Mouse (Mus musculus) right cerebral cortex, postnatal 25 days (tissue): ENCODE measurements at regions not wholly inside any gene's neighbourhood (a gene's known extent, or its start where the extent isn't known, plus 50 kb on each side); places are given as distances from the start of the nearest gene placed in this dataset.
A peak's percentile ranks its signal among the peaks of the same experiment; 100 is the strongest.

Experiments
- DNase-seq: peaks from one replicate; pipeline ENCODE4 v3.0.0; 2022

- DNase-seq = no peak
Measured at GRCm38 (mm10) chr1:78050231-78050630, 146.7 kb downstream of the Pax3 start.

GRCm38 (mm10) chr1:78032336-78032735 lies 164.6 kb downstream of the Pax3 start:
- peak; percentile 32 for DNase-seq

GRCm38 (mm10) chr1:78021766-78022165 lies 175.2 kb downstream of the Pax3 start:
- DNase-seq = no peak

GRCm38 (mm10) chr1:78021014-78021413 lies 175.9 kb downstream of the Pax3 start:
- DNase-seq = no peak

- no peak for DNase-seq
Measured at GRCm38 (mm10) chr1:78017949-78018617, 178.9 kb downstream of the Pax3 start.

GRCm38 (mm10) chr1:78016541-78017267 lies 180.2 kb downstream of the Pax3 start:
- DNase-seq = no peak

GRCm38 (mm10) chr1:78015999-78016398 lies 180.9 kb downstream of the Pax3 start:
- DNase-seq = no peak

GRCm38 (mm10) chr1:78013396-78013795 lies 183.5 kb downstream of the Pax3 start:
- no peak for DNase-seq

GRCm38 (mm10) chr1:78008811-78009410 lies 188.0 kb downstream of the Pax3 start:
- no peak for DNase-seq

GRCm38 (mm10) chr1:78004376-78004775 lies 192.6 kb downstream of the Pax3 start:
- DNase-seq = no peak

- no peak for DNase-seq
Measured at GRCm38 (mm10) chr1:77998727-77999126, 198.2 kb downstream of the Pax3 start.

- DNase-seq = no peak
Measured at GRCm38 (mm10) chr1:77981528-77981927, 215.4 kb downstream of the Pax3 start.

- DNase-seq = peak; percentile 68
Measured at GRCm38 (mm10) chr1:77978696-77979095, 218.2 kb downstream of the Pax3 start.

- no peak for DNase-seq
Measured at GRCm38 (mm10) chr1:77975941-77976340, 221.0 kb downstream of the Pax3 start.

GRCm38 (mm10) chr1:77972301-77972717 lies 224.6 kb downstream of the Pax3 start:
- peak; percentile 5 for DNase-seq

- no peak for DNase-seq
Measured at GRCm38 (mm10) chr1:77964656-77965335, 232.1 kb downstream of the Pax3 start.

- DNase-seq = no peak
Measured at GRCm38 (mm10) chr1:77959309-77959708, 237.6 kb downstream of the Pax3 start.

- DNase-seq = no peak
Measured at GRCm38 (mm10) chr1:77957156-77957767, 239.7 kb downstream of the Pax3 start.

- DNase-seq = no peak
Measured at GRCm38 (mm10) chr1:77947894-77948293, 249.0 kb downstream of the Pax3 start.

- DNase-seq = no peak
Measured at GRCm38 (mm10) chr1:77944327-77944645, 252.6 kb downstream of the Pax3 start.

GRCm38 (mm10) chr1:77943633-77944326 lies 253.2 kb downstream of the Pax3 start:
- no peak for DNase-seq

GRCm38 (mm10) chr1:77943101-77943500 lies 253.8 kb downstream of the Pax3 start:
- DNase-seq = no peak
